Mouse (Mus musculus): ENCODE data around the gene Rhov. TPM values are rescaled to one million over a fixed set of nuclear protein-coding genes. Genes with fewer than 3 reads are reported as not detected.

Rhov gene
- 1.7 and 1.9 TPM in 2 replicates for polyA plus RNA-seq (2012)

GRCm38 (mm10) chr2:119270643-119271331, at the start of gene Rhov:
TSS of gene Rhov (minus strand) at chr2:119271272.

DNA sequence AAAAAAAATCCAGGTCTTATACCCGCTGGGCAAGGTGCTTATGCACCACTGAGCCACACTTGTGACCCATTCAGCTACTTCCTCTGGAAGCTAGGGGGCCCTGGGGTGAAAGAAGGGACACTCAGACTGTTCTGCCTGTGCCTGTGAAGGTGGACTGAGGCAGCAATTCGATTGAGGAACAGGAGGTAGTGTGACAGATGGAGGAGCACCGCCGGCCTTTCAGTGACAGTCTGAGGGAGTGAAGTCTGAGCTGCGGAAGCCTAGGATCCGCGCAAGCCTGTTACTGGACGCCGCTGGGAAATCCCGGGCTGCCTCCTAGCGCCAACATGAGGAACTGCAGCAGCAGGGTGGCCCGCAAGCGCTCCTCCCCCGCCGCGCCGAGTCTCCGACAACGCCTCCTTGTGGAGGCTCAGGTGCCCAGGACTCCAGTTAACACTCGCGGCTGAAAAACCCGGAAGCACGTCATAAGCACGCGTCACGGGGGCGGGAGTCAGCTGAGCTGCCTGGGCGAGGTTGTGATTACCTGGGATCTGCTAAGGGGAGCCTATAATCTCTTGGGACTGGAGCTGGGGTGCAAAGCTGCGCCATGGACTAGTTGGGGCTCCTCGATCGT, 17.3 kb upstream of the Rhov start, which contains the start of gene Vps18:
TSS of gene Vps18 (plus strand) at position 471 of the 613 bp plus-strand sequence.

DNA sequence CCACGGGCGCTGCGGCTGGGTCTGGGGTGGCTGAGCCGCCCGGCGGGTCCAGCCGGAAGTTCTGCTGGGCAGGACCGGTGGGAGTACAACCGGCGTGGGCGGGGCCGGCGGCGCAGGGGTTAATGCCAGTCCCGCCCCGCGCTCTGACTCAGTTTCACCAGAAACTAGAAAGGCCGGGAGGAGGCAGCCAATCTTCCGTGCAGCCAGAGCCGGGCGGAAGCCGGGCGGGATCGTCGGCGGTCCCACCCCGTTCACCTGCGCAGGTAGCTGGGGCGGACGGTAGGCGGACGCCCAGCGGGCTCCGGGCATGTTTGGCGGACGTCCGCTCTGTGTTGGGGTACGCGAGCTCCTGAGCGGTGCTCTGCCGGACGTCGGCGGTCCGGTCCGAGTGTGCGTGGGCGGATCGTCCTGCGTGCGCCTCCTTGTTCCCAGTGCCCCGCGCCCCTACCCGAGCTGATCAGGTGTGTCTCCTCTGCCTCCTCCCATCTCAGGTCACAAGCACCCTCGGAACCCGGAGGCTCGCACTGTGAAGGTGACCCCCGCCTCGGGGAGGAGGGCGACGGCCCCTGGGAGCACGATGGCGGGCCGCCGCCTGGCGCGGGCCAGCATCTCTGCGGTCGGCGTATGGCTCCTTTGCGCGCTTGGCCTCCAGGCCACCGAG, 33.7 kb downstream of the Rhov start, which contains the start of gene Spint1:
TSS of gene Spint1 (plus strand) at position 153 of the 661 bp plus-strand sequence.

GRCm38 (mm10) chr2:119229775-119230704, 41.0 kb downstream of the Rhov start, which contains the start of gene Ppp1r14d:
TSS of gene Ppp1r14d (minus strand) at chr2:119229906.

Other genes starting within 250 kb of the Rhov start
- 7.3 and 7.7 TPM in 2 replicates for gene Ccdc32, start 241.9 kb downstream of the Rhov start, polyA plus RNA-seq (2012)
- gene Rpusd2, start 236.5 kb downstream of the Rhov start, polyA plus RNA-seq (2012): 3.0 and 3.4 TPM in 2 replicates
- gene Knl1, start 224.2 kb downstream of the Rhov start, polyA plus RNA-seq (2012): 1.8 and 3.0 TPM in 2 replicates
- 62.4 and 71.8 TPM in 2 replicates for gene Rad51, start 158.5 kb downstream of the Rhov start, polyA plus RNA-seq (2012)
- gene Rmdn3, start 114.2 kb downstream of the Rhov start, polyA plus RNA-seq (2012): 19.1 and 34.0 TPM in 2 replicates
- gene Gchfr, start 103.5 kb downstream of the Rhov start, polyA plus RNA-seq (2012): 2.9 and 4.2 TPM in 2 replicates
- 0.19 and 0.37 TPM in 2 replicates for gene Gm14137, start 96.8 kb downstream of the Rhov start, polyA plus RNA-seq (2012)
- gene Zfyve19, start 62.7 kb downstream of the Rhov start, polyA plus RNA-seq (2012): 73.7 and 74.2 TPM in 2 replicates
- 31.7 and 37.9 TPM in 2 replicates for gene Dnajc17, start 62.5 kb downstream of the Rhov start, polyA plus RNA-seq (2012)
- not detected in 2 replicates for gene Ppp1r14d, start 41.4 kb downstream of the Rhov start, polyA plus RNA-seq (2012)
- gene Spint1, start 33.9 kb downstream of the Rhov start, polyA plus RNA-seq (2012): 0.15 and 0.16 TPM in 2 replicates
- gene Vps18, start 17.5 kb upstream of the Rhov start, polyA plus RNA-seq (2012): 21.6 and 28.9 TPM in 2 replicates
- gene Dll4, start 54.5 kb upstream of the Rhov start, polyA plus RNA-seq (2012): 0.42 and 0.61 TPM in 2 replicates
- 7.4 and 8.4 TPM in 2 replicates for gene Chac1, start 80.0 kb upstream of the Rhov start, polyA plus RNA-seq (2012)
- gene Ino80, start 206.4 kb upstream of the Rhov start, polyA plus RNA-seq (2012): 6.8 and 8.1 TPM in 2 replicates